Mouse (Mus musculus) megakaryocyte, embryonic 14.5 days (primary cell): Measurements from ENCODE around the gene Skiv2l.
"Not testable (repeated sequence)": the region's sequence is repeated elsewhere in the genome, so short reads cannot be mapped to it uniquely, and the experiment has no call there.

Source experiments
- FLI1 ChIP-seq: IDR thresholded peaks from 2 replicates; pipeline ENCODE4 v1.6.1; 2012; ENCODE audit warnings: low read length, inconsistent platforms, mixed read lengths
- GATA1 ChIP-seq: IDR thresholded peaks from 3 replicates; pipeline ENCODE4 v1.6.1; 2012; ENCODE audit warnings: mixed read lengths, low read length, inconsistent platforms, borderline replicate concordance

DNA sequence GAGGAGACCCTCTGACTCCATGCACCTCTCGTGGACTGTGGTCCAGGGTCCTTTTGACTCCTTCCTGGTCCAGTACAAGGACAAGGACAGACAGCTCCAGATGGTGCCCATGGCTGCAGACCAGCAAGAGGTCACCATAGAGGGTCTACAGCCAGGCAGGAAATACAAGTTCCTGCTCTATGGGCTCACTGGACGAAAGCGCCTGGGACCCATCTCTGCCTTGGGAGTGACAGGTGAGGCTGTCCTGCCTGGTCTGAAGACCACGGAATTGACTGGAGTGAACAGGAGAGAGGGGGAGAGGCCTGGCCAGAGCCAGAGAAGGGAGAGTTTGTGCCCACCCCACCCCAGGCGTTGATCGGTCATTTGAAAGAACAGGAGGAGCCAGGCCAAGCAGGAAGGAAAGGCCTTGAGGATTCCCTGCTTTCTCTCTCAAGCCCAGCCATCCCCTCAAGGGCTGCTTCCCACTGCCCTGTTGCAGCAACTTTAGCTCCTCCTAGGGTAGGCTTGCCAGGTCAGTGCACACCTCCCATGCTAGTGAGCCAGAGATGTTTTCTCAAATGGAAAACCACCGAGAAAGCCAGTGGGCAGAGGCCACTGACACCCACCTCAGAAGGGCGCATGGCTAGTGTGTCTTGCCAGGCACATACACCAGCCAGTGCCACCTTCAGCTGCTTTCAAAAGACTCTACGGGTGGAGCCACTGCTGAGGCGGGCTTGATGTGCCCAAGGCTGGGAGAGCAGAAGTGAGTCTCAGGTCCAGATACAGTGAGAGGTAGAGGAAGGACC is 52.6 kb downstream of the Skiv2l start:
- TF ChIP-seq GATA1, FLI1: not testable (repeated sequence)
